Mouse (Mus musculus) embryo, embryonic 11 days (tissue): Measurements from ENCODE around the gene Abcg3.
A peak's percentile ranks its signal among the peaks of the same experiment; 100 is the strongest.
"Not testable (repeated sequence)": the region's sequence is repeated elsewhere in the genome, so short reads cannot be mapped to it uniquely, and the experiment has no call there.

Experiments used
- DNase-seq: peaks from one replicate; pipeline ENCODE4 v3.0.0-alpha.2; 2015

Abcg3 gene

DNA sequence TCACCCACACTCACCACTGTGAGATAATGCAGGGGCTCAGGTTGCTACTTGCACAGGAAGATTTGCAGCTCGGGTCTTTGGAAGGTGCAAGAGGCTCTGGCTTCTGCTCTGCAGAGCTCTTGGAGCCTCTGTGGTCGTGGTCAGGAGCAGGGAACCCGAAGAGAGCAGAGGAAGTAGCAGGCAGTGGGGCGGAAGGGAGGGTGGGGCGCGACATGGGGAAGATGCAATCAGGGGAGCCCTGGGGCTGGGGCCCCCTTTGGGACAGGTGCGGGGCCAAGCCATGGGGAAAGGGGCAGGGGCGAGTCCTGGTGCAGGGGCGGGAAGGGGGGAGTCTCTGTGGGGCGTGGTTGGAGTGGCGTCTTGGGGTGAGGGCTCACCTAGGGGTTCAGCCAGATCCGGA is at the start of gene Abcg3:
Abcg3 (minus strand) TSS at position 184 of the 400 bp plus-strand sequence.
- DNase-seq = peak; percentile 3

DNA sequence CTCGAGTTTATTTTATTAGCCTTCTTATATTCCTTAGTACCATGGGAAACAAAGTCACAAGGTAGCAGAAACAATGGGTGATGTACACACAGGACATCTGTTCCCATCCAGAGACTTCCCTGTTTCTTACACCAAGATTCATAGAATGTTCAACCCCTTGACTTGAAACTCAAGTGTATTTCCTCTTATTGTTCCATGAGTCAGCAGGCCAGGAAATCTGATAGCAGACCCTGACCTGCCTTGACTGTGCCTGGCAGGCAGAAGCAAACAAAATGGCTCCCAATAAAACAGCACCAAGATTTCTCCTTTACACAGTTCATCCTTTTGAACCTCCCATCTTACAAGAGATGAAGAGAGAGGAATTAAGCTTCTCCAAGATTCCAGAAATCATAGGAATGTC is 30.0 kb upstream of the Abcg3 start:
- no peak for DNase-seq

DNA sequence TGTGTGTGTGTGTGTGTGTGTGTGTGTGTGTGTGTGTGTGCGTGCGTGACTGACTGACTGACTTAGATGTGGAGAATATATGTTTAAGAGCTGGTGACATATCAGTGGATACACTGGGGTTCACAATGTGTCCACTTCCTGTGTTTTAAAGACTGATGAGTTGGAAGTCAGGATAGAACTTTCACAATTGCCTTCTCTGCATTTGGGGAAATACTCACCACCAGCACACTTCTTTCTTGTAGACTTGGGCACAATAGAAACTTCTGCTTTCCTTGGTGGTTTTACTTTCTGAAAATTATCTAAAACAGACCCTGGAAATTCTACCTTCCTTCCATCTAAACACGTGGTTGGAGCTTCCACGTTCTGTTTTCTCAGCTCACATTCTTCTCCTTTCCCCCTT is 29.1 kb upstream of the Abcg3 start:
- DNase-seq = no peak

DNA sequence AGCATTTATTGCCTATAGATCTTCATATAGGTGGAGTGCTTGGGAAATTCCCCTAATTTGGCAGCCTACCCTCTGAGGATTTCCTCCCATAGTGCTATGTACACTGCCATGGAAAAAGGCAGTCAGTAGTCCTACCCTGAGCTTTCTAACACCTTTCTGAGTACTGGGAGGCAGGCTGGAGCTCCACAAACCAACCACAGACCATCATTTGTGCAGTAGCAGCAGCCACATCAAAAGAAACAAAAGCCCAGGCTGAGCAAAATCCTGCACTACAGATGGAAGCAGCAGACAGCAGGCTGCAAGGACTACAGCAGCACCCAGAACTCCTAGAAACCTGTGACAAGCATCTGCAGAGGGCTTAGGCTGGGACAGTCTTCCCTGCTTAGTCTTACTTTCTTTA is 27.9 kb upstream of the Abcg3 start:
- DNase-seq = no peak

DNA sequence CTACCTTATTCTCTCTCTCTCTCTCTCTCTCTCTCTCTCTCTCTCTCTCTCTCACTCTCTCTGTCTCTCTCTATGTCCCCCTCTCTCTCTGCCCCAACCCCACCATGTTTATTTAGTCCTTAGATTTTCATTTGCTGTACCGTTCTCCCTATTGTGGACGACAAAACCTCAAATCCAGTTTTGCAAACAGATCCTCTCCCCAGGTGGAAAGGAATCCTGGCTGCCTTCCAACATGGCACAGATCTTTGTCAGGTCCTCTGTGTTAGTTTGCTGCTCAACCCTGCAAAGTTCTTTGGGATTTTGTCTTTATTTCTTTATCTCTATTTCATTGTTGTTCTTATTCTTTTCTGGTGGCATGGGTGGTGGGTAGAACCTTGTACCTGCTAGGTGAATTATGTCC is 6.9 kb upstream of the Abcg3 start:
- no peak for DNase-seq

DNA sequence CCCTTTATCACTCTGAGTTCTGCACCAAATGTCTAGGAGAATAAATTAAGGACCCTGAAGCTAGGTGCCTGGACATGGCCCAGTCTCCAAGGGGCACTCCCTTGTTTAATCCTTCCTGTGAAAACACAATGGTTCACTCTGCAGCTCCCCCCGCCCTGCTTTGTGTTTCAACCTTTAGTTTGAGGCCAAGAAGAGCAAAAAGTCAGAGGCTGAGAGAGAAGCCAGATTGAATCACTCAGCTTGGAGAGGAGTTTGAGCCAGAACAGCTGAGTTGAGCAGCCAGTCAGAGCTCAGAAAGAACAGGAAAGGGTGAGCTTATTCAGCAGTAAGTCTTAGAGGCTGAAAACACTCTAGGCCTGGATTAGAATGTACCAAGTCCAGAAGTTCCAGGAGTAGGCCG is 5.5 kb upstream of the Abcg3 start:
- no peak for DNase-seq

DNA sequence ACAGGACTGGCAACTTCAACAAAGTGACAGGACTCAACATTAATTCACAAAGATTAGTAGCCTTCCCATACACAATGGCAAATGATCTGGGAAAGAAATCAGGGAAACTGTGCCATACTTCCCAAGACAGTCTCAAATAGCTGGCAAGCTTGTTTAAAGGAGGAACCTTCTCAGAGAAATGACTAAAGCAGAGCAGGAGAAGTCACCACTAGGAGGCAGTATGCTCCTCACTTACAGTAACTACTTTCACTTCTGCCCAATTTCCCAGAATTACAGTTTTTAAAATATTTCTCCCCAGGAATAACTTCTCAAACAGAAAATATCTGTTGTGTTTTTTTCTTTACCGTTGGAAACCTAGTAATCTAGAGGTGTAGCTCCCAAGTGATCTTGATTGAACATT is 4.2 kb upstream of the Abcg3 start:
- DNase-seq = peak; percentile 43

DNA sequence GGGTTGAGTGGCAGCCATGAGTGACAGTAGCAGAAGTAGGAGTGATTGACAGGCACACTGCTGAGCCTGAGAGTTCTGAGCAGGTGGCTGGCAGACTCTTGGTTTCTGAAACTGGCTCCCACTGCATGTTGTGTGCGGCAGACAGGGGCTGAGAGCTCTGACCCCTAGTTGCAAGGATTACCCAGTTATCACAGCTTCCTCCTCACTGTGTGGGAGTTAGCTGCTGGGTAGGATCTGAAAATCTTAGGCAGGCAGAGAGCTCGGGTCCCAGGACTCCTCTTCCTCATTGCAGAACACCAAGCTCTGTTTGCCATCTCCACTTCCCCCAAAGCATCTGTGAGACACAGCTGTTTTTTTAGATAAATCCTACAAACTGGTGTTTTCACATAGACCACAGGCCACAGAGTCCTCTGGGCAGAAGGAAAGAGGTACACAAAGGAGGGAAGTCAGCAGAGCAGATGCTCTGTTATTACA is 3.4 kb downstream of the Abcg3 start:
- DNase-seq = no peak

DNA sequence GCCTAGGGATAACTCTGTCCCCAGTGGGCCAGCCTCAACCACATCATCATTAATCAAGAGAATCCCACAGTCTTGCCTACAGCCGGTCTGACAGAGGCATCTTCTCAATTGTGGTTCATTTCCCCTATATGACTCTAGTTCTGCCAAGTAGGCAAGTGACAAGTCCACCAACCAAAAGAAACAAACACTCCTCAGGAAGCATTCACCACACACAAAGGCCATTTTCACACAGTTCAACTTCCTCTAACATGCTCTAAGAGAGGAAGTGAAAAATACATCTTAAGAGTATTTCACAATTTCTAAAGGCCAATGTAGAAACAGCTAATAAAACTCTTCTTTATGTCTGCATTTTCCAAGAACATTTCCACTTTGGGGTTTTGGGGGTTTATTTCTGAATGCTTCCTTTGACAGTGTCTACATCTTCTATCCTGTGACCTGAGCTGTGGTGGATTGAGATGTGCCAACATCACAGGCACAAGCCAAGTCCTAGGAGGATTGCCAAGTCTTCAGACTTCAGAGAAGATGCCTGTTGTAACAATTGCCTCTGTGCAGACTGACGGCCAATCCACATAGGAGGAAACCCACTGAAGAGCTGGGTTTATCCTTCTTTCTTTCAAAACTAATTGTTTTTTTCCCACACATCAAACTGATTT is 24.3 kb downstream of the Abcg3 start:
- no peak for DNase-seq

DNA sequence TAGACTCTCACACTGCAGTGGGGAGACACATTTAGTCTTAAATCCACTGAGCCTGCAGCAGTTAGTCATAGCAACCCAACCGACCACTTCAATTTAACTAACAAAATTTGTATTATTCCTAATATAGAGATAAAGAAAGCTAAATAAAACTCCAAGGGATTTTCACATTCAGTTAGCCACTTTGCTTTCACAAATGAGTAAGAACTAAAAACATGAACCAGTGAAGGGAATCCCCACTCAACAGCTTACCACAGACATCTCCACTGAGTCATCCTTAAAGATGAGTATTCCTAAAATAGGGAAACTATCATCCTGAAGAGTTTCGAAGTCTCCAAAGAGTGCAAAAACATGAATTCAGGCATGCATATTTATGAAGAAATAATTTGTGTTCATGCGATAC is 27.3 kb downstream of the Abcg3 start:
- no peak for DNase-seq

DNA sequence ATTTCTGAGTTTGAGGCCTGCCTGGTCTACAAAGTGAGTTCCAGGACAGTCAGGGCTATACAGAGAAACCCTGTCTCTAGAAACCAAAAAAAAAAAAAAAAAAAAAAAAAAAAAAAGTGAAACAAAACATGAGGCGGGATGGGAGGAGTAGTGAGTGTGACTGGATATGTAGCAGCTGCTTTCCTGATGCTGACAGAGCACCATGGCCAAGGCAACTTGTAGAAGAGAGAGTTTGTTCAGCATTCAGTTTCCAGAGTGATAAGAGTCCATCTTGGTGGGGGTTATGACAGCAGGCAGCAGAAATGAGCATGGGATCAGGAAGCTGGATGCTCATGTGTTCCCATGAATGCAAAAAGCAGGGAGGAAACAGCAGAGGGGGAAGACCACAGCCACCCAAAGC is 35.6 kb downstream of the Abcg3 start:
- no peak for DNase-seq

DNA sequence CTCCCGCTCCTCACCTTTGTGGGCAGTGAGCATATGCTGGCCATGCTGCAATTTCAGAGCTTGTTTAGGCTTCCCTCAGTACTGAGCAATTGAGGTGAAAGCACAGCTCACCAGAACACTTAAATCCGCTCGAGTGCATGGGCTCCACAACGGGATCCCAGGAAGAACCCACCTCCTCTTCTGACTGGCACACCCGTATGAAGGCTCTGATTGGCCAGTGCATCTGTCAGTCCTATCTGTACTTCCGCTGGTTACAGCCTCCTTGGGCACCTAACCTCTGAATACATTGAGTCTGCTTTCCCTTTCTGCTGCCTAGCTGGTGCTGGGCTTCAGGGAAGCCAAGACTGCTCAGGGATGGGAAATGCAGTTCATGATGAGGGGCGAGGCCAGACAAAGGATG is 48.4 kb downstream of the Abcg3 start:
- DNase-seq = no peak

DNA sequence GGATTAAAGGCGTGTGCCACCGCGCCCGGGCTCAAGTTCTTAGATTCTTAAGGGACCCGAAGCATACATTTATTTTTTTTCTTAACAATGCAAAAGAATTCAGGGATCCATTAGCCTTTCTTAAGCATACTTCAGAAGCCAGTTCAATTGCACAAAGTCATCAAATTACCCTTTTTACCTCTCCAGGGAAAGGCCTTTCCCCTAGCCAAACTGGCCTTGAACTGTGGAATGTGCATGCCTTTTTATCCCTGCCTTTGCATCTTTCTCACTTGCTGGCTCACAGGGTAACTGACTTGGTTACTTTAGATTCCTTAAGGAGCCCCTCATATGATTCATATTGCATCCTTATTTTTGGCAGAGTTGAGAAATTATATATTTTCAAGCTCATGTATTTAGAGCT is 76.0 kb downstream of the Abcg3 start:
- DNase-seq = not testable (repeated sequence)
